Mouse (Mus musculus) heart, embryonic 13.5 days (tissue): ENCODE measurements at regions not wholly inside any gene's neighbourhood (a gene's known extent, or its start where the extent isn't known, plus 50 kb on each side); places are given as distances from the start of the nearest gene placed in this dataset.
A peak's percentile ranks its signal among the peaks of the same experiment; 100 is the strongest.

Experiments used
- ATAC-seq: fragments of 200-750 bp; cut with Nextera tagmentation; 2 replicates; pipeline ENCODE4 v1.8.0; 2017; ENCODE audit warnings: moderate TSS enrichment; ENCODE audit not compliant: insufficient number of reproducible peaks, low FRiP score, low TSS enrichment; ENCODE audit errors: extremely low read depth
- H3K27ac ChIP-seq: fragments of 300-500 bp; sonication (generic); replicated peaks from 2 replicates; pipeline ENCODE4 v1.5.1; 2015; ENCODE audit warnings: moderate library complexity, mild to moderate bottlenecking, inconsistent platforms
- H3K27me3 ChIP-seq: fragments of 300-500 bp; sonication (generic); replicated peaks from 2 replicates; pipeline ENCODE4 v1.6.1; 2015; ENCODE audit warnings: mild to moderate bottlenecking, inconsistent platforms
- H3K36me3 ChIP-seq: fragments of 300-500 bp; sonication (generic); 2 replicates; pipeline ENCODE4 v1.6.1; 2015; ENCODE audit warnings: mild to moderate bottlenecking, inconsistent platforms
- H3K4me1 ChIP-seq: fragments of 300-500 bp; sonication (generic); 2 replicates; pipeline ENCODE4 v1.6.1; 2015; ENCODE audit warnings: inconsistent platforms
- H3K4me2 ChIP-seq: fragments of 300-500 bp; sonication (generic); 2 replicates; pipeline ENCODE4 v1.6.1; 2015; ENCODE audit warnings: inconsistent platforms, mild to moderate bottlenecking, moderate library complexity
- H3K4me3 ChIP-seq: fragments of 300-500 bp; sonication (generic); 2 replicates; pipeline ENCODE4 v1.5.1; 2015; ENCODE audit warnings: moderate library complexity, mild to moderate bottlenecking, inconsistent platforms
- H3K9ac ChIP-seq: fragments of 300-500 bp; sonication (generic); 2 replicates; pipeline ENCODE4 v1.6.1; 2015; ENCODE audit warnings: inconsistent platforms, mild to moderate bottlenecking, moderate library complexity
- H3K9me3 ChIP-seq: fragments of 300-500 bp; sonication (generic); 2 replicates; pipeline ENCODE4 v1.6.1; 2016; ENCODE audit warnings: inconsistent platforms
- WGBS: fragments of 180-500 bp; shearing (Covaris S2); methylation state at CpG from one replicate; pipeline ENCODE4 v1.1.7; 2015; ENCODE audit warnings: mixed read lengths; 5-methylcytosine and 5-hydroxymethylcytosine counted together

DNA sequence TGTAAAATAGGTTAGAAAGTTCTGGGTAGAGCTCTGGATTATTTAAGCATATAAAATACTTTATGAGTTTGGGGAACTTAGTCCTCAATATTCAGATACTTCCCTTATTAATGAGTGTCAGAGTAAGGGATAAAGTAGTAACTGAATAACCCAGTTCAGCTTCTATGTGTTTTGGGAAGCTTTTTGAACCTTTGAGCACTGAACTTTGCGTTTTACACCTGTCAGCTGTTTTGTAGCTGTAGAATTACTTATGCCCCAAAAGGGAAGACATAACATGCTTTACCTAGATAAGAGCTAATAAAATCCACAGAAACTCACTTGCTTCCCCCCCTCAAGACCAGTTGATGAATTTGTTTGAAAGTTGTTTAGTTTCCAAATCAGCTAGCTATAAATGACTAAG is 124.9 kb upstream of the Nectin3 start:
- Histone ChIP-seq H3K36me3 (no peaks in the 10 kb centered on the region), H3K27ac (no peak overlapping the region), H3K27me3 (no peaks in the 10 kb centered on the region), H3K4me2 (no peak overlapping the region), H3K4me3 (no peak overlapping the region), H3K4me1 (no peaks in the 10 kb centered on the region), H3K9me3 (no peaks in the 10 kb centered on the region), H3K9ac (no peak overlapping the region)
- 74% methylated on average over 1 of the region's 1 CpGs for WGBS
- ATAC-seq = no peak

DNA sequence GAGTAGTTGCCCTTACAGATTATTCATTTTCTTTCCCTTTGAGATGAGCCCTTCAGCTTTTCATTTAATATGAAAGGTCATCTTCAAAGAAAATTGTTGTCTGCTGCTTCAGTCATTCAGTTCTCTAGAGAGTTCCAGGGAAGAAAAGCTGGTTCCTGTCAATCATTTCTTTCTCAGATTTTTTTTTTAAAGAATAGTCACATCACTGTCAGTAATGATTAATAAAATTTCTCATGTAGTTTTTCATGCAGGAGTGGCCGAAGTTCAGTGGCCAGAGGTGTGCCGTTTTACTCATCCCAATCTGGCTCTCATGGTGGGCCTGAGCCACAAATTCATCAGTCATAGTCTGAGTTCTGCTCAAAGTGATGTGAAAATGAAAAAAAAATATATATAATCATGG is 121.5 kb upstream of the Nectin3 start:
- H3K27ac ChIP-seq = no peak overlapping the region
- H3K4me3 ChIP-seq = no peak overlapping the region
- 81% methylated on average over 2 of the region's 2 CpGs for WGBS
- H3K4me1 ChIP-seq = no peaks in the 10 kb centered on the region
- no peak for ATAC-seq
- no peaks in the 10 kb centered on the region for H3K36me3 ChIP-seq
- no peaks in the 10 kb centered on the region for H3K9me3 ChIP-seq
- H3K9ac ChIP-seq = no peak overlapping the region
- H3K27me3 ChIP-seq = no peaks in the 10 kb centered on the region
- no peak overlapping the region for H3K4me2 ChIP-seq

DNA sequence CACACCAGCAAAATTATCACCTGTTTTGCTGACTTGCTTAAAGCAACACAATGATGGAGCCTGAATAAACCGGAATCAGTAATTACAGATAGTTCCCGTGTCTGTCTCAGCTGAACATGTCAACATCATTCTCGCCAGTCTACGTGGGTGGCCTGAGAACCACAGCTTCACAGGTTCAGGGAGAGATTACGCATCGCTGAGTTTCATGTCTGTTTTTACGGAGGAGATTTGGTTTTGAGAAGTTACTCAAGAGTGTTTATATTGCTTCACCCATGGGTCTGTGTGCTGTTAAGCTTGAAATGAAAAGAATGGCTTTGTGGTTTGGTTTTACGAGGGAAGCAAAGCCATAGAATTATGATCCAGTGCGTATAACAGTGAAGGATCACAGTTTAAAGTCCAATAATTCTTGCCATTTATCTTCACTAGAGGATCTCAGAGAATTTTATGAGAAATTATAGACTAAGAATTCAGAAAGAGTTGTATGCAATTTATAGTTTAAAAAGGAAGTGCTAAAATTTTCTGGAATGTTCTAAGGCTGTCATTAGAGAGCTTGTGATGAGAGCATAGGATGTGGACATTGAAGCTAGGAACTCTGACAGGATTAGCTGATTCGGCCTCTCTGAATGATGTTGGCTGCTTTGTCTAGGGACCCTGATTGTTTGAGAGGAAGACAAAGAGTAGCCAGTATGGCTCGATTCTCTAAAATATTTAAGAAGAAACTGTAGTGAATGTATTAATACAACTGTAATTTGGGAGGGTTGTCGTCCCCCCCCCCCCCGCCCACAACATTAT is 119.4 kb upstream of the Nectin3 start:
- Histone ChIP-seq H3K27me3 (no peaks in the 10 kb centered on the region), H3K4me1 (no peaks in the 10 kb centered on the region), H3K36me3 (no peaks in the 10 kb centered on the region), H3K4me3 (no peak overlapping the region), H3K27ac (no peak overlapping the region), H3K9ac (no peak overlapping the region), H3K4me2 (no peak overlapping the region), H3K9me3 (no peaks in the 10 kb centered on the region)
- WGBS = 63% methylated on average over 13 of the region's 13 CpGs
- no peak for ATAC-seq

DNA sequence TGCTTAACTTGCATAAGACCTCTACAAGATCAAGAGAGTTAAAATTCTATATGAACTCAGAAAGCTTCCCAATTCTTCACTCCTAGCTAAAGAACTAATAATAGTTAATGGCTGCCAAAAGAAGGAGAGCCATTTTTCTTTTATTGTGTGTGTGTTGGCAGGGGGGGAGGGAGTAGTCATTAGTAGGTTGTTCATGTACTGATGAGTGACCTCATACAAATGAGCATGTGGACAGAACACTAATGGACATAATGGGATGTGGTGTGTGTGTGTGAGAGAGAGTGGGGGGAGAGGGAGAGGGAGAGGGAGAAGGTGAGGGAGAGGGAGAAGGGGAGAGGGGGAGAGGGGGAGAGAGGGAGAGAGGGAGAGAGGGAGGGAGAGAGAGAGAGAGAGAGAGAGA is 118.3 kb upstream of the Nectin3 start:
- H3K9ac ChIP-seq = no peak overlapping the region
- no peak overlapping the region for H3K4me3 ChIP-seq
- no peaks in the 10 kb centered on the region for H3K27me3 ChIP-seq
- no peak for ATAC-seq
- no peak overlapping the region for H3K4me2 ChIP-seq
- no peaks in the 10 kb centered on the region for H3K4me1 ChIP-seq
- no peaks in the 10 kb centered on the region for H3K9me3 ChIP-seq
- H3K36me3 ChIP-seq = no peaks in the 10 kb centered on the region
- no peak overlapping the region for H3K27ac ChIP-seq

DNA sequence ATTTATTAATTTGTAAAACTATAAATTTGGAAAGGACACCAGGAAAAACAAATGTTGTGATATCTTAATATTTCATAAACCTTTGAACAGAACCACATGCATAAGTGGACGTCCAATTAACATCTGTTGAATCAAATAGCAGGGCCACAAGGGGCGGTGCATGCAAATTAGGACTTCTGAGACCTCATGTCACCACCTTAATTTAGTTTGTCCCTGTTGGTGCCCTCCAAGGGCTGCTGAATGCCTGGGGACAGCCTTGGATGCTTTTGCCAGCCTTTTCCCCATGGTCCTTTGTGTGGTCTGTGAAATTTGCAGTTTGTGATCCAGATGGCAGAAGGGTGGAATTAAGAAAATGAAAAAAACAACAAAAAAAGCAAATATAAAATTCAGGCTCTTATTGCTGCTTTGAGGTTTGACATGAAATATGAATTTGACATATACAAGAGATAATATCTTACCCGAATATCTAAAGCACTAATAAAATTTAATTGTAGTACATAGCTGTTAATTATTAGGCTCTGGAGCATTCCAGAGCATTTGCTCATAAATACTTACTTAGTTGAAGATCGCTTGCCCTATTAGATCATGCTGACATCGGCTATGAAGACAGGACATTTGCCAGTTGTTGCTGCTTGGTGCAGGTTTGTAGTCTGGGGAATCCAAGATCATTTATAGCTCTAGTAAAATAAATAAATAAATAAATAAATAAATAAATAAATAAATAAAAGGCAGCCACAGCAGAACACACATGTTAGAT is 114.9 kb upstream of the Nectin3 start:
- WGBS = 73% methylated on average over 5 of the region's 5 CpGs
- no peaks in the 10 kb centered on the region for H3K27me3 ChIP-seq
- no peaks in the 10 kb centered on the region for H3K9me3 ChIP-seq
- H3K4me1 ChIP-seq = no peaks in the 10 kb centered on the region
- no peak overlapping the region for H3K4me3 ChIP-seq
- H3K4me2 ChIP-seq = no peak overlapping the region
- no peak overlapping the region for H3K27ac ChIP-seq
- H3K36me3 ChIP-seq = no peaks in the 10 kb centered on the region
- H3K9ac ChIP-seq = no peak overlapping the region
- ATAC-seq = no peak

DNA sequence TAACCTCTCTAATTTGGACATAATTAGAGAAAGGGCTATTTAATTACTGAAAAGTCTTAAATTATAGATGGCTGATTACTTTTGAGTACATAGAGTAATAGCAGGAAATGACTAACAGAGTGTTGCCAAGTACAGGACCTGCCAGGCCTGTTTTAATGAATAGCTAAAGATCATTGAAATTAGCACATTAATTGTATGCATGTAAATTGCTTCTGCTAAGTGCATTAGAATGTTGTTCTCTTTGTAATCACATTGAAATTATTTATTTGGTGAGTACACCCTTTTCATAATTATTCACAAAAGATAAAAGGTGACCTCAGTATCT is 107.5 kb upstream of the Nectin3 start:
- H3K9me3 ChIP-seq = no peaks in the 10 kb centered on the region
- H3K4me1 ChIP-seq = no peaks in the 10 kb centered on the region
- ATAC-seq = no peak

DNA sequence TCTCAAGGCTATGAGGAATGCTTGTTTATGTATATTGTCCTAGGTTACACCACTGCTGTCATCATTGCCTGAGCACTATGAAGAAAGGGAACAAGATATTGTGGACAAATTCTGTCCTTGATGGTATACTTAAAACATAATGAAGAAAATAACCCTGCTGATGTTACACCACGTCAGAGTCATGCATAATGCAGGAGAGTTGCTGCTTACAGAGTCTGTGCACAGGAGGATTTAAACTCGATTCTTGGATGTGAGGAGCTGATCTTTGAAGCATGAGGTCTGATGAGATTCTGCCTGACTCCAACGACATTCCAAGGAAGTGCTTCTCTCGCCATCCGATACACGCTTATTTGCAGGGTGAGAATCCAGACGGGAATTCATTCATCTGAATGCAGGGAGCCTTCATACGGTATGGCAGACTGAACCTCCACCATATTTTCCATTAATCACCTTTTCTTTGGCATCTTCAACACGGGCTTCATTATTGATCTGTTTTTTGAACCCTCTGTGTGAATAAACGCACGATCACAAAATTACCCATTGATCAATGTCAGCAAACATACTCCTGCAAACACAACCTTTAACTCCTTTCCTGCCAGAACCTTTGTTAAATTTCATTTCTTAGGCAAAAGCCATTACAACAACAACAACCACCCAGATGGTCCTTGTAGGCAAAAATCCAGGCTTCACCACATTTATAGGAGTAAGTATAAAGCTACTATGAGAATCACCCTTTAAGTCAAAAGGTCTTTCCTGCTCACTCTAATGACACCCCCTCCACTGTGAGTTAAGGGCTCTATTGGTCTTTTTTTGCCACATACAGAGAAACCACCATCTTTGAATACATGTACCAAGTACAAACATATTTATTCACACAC is 106.9 kb upstream of the Nectin3 start:
- Histone ChIP-seq H3K27ac (no peak overlapping the region), H3K9ac (no peak overlapping the region), H3K36me3 (no peaks in the 10 kb centered on the region), H3K4me3 (no peak overlapping the region), H3K4me1 (no peaks in the 10 kb centered on the region), H3K27me3 (no peaks in the 10 kb centered on the region), H3K9me3 (no peaks in the 10 kb centered on the region), H3K4me2 (no peak overlapping the region)
- ATAC-seq = no peak
- WGBS = 68% methylated on average over 11 of the region's 11 CpGs

More for the DNA sequence above, 107.5 kb upstream of the Nectin3 start:
- H3K4me3 ChIP-seq = no peak overlapping the region
- H3K27me3 ChIP-seq = no peaks in the 10 kb centered on the region
- no peak overlapping the region for H3K4me2 ChIP-seq
- no peaks in the 10 kb centered on the region for H3K36me3 ChIP-seq
- H3K27ac ChIP-seq = no peak overlapping the region
- H3K9ac ChIP-seq = no peak overlapping the region

DNA sequence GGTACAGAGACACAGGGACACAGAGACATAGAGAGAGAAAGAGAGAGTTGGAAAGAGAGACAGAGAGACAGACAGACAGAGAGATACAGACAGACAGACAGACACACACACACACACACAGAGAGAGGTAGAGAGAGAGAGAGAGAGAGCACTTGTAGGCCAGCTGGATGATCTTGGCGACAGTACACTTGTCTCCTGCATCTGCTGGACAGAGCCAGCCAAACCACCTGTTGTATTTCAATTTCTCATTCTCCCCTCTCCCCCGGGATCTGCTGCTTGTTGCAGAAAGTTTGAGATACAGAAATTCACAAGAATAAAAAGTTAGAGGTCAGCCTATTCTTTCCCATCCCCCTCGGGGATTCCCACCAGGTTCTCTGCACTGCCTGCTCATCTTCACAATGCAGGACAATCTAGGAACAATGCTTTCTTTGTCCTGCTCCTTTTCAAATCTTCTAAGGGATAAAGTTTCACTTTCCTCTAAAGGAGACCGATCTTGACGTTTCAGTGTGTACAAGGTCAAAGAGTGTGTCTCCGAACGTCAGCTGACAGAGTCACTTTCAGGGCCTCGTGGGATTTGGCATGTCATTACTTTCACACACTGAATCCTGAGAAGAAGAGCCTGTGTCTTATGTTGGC is 94.4 kb upstream of the Nectin3 start:
- no peak overlapping the region for H3K4me2 ChIP-seq
- ATAC-seq = no peak
- WGBS = 34% methylated on average over 8 of the region's 8 CpGs
- H3K4me3 ChIP-seq = no peak overlapping the region
- H3K9me3 ChIP-seq = no peaks in the 10 kb centered on the region
- H3K27me3 ChIP-seq = no peaks in the 10 kb centered on the region
- no peak overlapping the region for H3K27ac ChIP-seq
- 0 out of 2 replicates have a peak, but pooled peaks cover 2% of the 10 kb centered on the region for H3K4me1 ChIP-seq
- no peak overlapping the region for H3K9ac ChIP-seq
- no peaks in the 10 kb centered on the region for H3K36me3 ChIP-seq

DNA sequence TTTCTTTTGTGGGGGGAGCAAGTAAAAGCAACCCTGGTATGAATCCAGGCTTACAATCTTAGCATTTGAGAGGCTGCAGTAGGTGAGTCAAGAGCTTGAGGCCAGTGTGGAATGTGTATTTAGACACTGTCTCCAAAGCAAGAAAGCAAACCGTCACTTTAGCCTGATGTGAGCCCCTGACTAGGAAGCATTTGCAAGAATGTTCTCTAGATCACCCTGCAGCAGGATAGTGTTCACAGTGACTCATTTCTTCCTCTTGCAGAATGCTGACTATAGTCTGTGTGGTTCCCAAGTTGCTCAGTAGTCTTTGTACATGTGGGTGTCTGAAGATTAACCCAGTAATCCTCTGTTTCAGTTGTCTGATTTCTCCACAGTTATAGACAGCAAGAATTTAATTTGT is 88.7 kb upstream of the Nectin3 start:
- Histone ChIP-seq H3K9ac (no peak overlapping the region), H3K4me3 (no peak overlapping the region), H3K36me3 (no peaks in the 10 kb centered on the region), H3K4me2 (no peak overlapping the region), H3K4me1 (no peaks in the 10 kb centered on the region), H3K27ac (no peak overlapping the region), H3K9me3 (no peaks in the 10 kb centered on the region), H3K27me3 (no peaks in the 10 kb centered on the region)
- WGBS = 18% methylated on average over 1 of the region's 1 CpGs
- ATAC-seq = no peak

DNA sequence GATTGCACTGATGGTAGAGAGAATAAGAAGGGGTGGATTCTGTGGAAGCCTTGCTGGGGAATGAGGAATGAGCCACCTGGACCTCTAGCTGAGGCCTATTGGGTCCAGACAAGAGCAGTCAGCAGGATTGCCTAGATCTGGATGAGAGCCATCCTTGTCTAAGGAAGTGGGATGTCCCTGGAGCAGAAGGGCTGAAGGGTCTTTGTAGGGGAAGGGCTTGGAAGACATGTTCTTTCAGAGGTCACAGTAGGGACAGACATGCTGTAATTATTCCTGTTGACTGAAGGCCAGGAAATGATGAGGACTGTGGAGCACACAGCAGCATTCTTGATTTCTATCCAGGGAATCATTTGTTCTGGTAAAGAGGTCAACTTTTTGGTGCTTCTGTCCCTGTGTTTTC is 86.2 kb upstream of the Nectin3 start:
- no peak for ATAC-seq
- H3K4me2 ChIP-seq = no peak overlapping the region
- no peak overlapping the region for H3K9ac ChIP-seq
- H3K4me3 ChIP-seq = no peak overlapping the region
- H3K9me3 ChIP-seq = no peaks in the 10 kb centered on the region
- H3K27ac ChIP-seq = no peak overlapping the region
- H3K36me3 ChIP-seq = no peaks in the 10 kb centered on the region
- peaks cover 10% of the 10 kb centered on the region for H3K4me1 ChIP-seq
- H3K27me3 ChIP-seq = no peaks in the 10 kb centered on the region

DNA sequence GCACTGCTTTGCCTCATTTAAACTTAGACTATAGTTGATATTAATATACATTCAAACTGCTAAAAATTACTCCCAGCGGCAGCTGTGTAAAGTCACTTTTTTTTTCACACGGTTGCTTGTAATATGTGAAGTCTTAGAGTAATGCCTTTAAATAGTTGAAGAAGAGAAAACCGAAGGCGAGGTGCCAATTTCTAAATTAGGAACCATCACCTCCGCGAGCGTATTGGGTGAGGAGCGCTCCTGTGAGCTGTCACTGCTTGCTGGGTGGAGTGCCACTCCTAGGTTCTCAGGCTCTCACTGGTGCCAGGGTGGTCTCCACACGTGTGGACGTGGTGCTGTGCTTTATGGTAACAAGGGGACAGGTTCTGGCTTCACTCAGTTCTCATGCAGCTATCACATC is 82.8 kb upstream of the Nectin3 start:
- ATAC-seq = no peak
- Histone ChIP-seq H3K27ac (no peak overlapping the region), H3K9me3 (no peaks in the 10 kb centered on the region), H3K4me3 (no peak overlapping the region), H3K4me1 (peaks cover 10% of the 10 kb centered on the region), H3K27me3 (no peaks in the 10 kb centered on the region), H3K4me2 (peak overlapping the region; percentile 35), H3K36me3 (no peaks in the 10 kb centered on the region), H3K9ac (no peak overlapping the region)
- 40% methylated on average over 10 of the region's 10 CpGs for WGBS
